Mouse (Mus musculus) cerebellum, adult 8-10 months (tissue): Measurements from ENCODE around the gene Kcng3.

Source experiments
- DNase-seq: peaks from one replicate; pipeline ENCODE4 v3.0.0; 2022

The Kcng3 gene

DNA sequence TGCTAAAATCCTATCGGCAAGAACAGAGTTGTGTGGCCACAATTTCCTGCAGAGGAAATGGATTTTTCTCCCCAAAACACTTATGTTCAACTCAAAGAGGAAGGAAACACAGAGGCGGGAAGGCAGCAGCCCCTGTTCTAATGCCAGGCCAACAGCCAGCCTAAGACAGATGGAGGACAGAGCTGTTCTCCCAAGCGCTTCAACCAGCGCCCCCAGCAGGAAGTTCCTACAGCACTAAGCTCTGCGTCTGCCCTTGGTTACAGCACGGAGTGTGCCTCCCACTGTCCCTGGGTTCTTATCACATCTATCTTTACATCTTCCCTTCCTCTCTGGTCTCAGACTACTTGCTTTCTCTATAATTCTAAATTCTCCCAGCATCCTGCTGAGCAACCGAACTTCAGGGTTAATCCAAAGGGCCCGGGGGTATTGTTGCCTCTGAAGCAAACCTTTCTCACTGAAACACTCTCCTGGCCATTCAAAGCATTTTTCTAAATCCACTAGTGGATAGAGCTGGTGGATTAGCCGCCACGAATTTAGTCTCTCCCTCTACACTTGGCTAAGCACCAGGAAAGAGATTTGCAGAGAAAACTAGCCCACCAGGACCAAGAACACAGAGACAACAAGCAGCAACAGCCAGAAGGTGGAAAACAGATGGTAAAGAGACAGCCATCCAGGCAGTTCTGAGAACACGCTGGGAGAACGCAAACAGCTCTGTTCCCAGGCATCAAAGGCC, 83.0 kb downstream of the Kcng3 start:
- DNase-seq: peak; percentile 26

DNA sequence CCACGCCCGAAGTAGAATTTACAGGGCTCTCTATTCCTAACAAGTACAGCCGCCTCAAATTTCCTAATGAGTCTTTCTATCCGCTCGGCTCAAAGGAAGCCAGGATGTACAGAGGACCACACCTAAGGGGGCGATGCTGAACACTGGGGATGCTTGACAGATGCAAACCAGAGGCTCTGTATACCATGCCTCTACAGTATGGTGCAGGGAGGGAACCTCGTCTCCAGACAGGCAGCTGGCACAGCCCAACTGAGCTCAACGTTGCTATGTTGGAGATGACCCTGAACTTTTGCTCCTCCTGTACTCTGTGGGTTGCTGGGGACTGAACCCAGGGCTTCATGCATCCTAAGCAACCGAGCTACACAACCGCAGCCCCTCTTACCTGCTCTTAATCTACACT, 84.5 kb downstream of the Kcng3 start:
- DNase-seq: no peak

DNA sequence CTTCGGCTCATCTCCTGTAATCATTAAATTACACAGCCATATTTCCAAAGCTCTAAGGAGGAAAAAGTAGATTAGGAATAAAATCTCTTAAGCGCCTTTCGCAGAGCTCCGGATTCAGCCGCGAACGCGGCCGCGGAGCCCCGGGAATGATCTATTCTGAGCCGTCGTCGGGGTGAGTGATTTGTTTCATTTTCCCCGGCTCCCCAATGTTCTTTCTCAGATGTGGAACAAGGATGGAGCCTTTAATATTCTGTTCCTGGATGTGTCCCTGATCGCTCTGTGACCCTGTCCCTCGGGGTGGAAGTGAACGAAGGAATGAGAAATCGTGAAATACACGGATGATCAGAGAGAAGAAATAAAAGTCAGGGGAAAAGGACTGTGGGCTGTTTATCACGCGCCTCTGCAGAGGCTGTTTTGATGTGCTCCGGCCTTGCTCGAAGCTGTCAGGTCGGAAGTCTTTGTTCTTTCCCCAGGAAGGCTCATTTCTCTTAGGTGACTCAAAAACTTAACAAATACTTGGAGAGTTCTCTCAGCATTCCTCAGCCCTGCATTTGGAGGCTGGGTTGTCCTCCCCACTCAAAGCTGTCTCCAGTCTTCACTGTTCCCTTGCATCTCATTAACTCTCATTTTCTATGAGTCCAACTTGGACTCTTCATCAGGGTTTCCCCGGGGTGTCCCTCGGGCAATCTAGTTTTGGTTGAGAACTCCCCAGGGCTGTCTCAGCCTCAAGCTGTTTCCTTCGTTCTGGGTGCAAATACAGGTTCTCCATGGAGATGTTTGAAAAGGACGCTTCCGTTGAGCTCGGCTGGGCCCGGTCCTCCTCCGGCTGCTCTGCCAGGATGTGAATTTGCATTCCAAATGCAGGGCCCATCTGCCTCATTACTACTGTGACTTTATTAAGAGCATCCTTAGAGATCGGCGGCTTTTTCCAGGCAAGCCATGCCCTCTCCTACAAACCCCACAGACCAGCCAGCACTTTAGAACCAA, 85.6 kb downstream of the Kcng3 start:
- DNase-seq: no peak

DNA sequence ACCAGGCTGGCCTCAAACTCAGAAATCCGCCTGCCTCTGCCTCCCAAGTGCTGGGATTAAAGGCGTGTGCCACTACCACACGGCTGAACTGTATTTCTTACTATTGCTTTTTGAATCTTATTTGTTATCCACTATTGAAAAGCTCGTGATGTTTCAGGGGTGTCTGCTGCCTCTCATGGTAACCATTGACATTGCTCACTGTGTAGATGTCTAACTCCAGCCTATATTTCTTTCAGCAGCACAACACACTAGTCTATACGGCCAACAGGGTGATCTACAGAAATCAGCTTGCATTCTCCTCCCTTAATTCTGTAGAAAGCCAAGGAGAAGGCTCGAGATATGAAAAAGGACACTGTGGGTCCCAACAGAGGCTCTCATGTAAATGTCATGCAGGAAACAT, 86.4 kb downstream of the Kcng3 start:
- no peak for DNase-seq

DNA sequence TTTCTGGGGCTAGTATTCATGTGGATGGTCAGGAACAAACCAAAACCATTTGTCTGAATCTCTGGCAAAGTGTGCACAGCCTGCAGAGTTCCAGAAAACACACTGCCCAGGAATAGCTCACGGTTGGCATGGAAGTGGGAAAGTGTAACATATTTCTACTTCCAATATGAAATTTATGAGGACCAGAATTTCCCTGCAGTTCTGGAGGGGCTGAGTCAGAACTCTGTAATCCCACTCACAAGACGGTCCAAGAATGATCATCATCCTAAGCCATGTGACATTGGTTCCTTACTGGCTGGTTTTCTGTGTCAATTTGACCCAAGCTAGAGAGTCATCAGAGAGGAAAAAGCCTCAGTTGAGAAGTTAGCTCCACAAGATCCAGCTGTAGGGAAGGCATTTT, 89.3 kb downstream of the Kcng3 start:
- DNase-seq: no peak

DNA sequence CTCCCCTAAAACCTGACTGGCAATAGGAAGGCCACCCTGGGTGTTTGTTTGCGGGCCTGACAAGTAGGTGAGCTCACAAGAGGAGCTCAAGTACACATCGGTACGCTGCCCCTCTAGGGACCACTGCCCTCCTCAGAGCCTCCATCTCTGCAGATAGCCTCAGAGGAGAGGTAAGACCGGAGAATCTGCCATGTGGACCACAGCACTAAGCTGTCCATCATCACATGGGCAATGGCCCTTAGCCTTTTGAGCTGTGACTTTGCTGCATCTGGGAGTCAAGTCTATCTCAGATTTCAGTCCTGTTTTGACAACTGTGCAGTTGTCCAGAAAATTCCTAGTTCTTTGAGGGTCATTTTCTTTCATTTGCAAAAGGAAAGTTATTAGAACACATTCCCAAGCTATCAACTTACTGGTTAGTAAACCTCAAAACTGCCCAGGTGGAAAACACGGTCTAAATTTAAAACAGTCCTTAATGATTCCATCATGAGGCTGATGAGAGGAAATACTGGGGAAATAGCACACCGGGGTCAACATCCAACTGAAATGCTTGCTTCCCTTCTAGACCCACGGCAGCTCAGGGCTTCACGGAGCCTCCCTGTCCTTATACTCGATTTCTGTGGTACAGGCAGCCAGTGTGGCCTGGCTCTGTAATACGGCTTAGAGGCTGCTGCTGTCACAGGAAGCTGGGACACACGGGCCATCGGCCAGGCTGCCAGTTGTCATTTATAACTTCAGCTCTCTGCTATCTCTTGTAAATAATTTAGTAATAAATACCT, 92.2 kb downstream of the Kcng3 start:
- no peak for DNase-seq

DNA sequence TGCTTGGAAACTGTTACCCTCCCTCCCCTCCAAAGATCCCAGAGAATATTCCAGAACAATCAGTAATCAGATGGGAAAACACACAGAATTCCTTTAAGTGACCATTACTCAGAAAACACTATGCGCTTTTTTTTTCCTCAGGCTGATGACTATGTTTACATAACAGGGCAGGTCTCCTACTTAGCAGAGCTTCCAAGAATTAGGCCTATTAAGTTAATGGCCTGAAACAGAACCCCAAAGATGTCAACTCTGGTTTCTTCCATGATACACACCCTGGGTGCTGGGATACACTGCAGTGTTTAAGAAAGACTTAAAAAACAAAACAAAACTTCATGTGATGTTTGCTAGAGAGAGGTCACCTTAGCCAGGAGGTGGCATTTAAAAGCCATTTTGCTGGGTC, 93.0 kb downstream of the Kcng3 start:
- DNase-seq: no peak

DNA sequence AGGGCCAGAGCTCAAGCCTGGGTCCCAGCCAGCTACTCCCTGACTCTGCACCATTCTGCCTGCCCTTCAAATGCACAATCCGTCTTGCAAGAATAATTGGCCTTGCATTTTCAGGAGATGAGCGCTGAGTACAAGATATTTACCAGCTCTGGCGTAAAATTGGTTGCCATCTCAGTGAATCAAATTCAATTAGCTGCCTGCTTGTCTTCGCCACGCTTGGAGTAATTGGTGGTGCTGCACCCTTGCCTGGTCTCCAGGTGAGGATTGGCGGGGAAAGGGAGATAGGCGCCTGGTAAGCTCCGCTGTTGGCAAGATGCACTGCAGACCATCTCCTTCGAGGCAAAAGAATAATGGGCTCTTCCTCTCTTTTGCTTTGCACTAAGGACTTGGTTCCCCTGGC, 93.6 kb downstream of the Kcng3 start:
- no peak for DNase-seq
